Mouse (Mus musculus): ENCODE measurements around the gene Plxnc1.

Gene Plxnc1

DNA sequence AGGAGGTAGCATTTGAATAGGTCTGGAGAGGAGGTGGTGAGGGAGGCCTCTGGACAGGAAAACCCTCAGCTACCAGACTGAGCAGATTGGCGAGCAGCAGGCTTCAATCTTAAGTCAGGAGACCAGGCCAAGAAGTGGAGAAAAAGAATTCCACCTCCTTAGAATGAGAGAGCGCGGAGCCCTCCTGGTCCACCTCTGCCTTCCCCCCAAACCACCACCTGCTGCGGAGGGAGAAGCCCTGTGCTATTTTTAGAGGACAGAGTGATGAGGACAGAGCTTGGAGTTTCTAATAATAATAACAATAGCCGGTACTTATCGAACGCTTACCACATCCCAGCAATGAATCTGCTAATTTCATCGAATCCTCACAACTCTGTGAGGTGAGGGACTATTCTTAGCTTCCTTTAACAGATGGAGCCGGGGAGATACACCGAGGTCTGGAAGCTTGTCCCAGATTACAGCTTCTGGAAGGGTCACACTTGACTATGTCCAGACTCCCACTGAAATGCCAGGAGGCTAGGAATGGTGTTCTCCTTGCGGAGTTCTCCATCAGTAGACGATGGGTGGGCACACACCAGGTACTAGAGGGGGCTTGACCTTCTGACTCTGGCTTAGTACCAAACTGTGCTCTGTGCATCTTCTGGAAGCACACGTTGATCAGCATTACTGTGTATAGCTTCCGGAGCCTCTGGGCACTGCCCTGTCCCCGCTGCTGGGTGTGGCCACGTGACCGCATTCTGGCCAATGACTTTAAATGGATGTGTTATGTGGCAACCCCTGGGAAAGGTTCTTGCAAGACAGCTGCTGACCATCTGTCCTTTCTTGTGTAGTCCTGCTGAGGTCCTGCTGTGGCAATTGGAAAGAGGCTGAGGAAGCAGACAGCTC lies 125.6 kb downstream of the Plxnc1 start:
- peak; percentile 25 for DNase-seq

DNA sequence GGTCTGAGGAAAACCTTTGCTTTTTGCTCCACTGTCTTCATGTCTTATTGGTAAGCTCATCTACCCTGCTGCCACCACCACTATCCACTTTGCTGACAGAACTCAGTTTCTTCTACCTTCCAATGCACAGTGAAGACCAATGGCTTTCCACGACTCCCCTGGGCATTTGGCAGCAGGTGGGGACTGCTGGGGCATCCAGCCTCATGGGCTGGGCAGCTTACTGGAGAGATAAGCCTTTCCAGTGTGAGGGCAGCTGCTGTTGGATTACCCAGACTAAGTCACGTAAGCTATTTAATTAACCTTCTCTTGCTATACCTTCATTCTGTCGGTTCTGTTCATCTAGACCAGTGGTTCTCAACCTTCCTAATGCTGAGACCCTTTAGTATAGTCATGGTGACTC lies 126.5 kb downstream of the Plxnc1 start:
- DNase-seq: no peak

DNA sequence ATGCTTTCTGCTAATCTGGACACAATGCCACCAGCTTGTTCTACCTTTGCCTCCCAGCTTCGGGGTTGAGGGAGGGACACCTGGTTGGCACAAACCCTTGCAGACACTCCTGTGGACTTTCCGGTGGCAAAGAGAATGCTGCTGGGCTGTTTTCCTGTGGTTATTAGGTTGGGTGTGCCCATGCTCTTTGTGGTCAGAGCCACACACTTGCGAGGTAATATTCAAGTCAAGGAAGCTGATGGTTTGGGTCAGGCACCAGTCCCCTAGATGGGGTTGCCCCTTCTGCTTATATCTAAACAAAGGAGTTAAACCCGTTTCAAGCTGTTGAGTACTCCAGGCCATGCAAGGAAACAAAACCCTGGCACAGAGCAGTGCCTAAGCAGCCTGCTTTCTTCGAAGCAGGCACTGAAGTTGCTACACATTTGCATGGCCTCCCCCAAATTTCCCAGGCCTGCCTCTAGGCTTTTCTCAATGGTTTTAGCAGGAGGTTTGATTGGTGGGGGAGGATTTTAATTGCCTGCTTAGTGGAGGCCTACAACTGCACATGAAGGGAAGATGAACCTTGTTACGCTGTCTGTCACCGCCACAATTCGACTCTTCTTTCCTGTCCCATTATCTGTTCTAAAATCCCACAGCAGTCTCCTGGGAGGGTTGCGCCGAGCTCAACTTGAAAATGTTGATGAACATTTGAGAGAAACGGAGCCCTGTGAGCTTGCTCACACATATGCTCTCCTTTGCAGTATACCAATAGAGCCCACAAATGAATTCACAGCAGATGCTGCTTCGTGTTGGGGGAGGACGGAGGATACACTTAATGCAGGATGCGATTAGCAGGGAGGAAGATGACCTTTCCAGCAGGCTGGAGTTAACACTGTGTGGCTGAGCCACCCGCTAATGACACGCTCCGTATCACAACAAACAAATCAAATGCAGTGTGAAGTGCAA lies 132.5 kb downstream of the Plxnc1 start:
- DNase-seq: no peak

DNA sequence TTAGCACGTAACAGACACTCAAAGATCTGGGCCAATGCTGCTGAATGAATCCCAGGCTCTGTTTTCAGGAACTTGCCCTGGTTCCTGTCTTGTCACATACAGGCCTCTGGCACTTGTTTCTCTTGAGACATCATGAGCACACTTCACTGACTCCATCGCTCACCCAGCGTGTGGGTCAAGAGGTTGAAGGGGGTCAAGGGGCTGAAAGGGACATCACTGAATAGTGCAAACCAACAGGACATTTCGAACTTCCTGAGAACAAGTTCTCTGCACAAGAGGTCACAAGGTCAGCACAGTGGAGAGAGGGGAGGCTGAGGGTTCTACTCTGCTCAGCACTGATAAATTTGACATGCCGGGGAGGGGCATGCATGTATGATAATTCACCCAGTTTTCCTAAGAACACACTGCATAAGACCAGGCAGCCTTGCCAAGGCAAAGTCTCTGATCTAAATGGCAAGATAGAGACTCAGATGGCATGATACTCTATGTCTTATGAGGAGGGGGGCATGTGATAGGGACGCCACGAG lies 134.6 kb downstream of the Plxnc1 start:
- no peak for DNase-seq

DNA sequence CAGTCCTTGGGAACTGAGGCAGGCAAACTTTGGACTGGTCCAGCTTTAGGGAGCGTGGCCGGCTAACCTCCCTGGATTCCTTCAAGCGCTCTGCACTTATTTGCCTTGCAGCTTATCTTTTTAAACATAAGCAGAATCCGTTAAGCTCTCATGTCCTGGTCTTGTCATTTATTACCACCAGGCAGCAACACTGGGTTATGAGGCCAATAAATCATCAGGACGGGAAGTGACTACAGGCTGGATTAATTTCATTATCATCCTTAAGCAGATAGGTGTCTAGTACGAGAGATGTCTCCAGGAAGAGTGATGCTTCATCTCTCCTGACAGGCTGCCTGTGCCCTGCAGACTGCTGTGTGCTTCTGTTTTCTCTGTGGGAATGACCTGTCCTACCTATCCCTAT lies 136.4 kb downstream of the Plxnc1 start:
- no peak for DNase-seq

DNA sequence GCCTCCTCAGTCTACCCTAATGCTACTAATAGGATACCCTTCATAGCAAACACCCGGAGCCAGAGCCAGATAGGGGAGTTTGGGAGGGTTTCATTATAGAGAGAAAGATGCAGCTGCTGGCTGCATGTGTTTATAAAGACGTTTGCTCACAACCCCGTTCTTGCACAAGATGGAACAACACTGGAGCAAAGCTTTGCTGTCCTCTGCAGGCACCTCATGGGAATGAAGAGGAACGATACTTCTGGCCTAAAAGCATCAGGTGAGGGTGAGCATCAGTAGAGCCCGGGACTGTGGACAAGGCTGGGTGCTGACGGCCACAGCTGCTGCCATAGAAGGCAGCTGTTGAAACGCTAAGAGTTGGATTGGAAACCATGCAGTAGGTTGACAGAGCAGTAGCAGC lies 137.3 kb downstream of the Plxnc1 start:
- no peak for DNase-seq

DNA sequence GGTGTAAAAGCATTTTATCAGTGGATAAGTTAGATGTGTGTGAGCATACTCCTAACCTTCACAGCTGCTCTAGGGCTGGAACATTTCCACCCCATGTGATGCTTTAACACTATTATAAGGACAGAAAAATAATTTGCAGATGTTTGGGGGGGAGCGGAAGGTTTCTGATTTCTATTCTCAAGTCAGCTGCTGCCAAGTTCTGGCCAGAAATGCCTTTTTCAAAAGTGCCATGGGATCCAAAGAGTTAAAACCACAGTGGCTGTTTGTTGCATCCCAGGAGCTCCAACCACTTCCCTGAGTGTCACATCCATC lies 139.8 kb downstream of the Plxnc1 start:
- DNase-seq: no peak

DNA sequence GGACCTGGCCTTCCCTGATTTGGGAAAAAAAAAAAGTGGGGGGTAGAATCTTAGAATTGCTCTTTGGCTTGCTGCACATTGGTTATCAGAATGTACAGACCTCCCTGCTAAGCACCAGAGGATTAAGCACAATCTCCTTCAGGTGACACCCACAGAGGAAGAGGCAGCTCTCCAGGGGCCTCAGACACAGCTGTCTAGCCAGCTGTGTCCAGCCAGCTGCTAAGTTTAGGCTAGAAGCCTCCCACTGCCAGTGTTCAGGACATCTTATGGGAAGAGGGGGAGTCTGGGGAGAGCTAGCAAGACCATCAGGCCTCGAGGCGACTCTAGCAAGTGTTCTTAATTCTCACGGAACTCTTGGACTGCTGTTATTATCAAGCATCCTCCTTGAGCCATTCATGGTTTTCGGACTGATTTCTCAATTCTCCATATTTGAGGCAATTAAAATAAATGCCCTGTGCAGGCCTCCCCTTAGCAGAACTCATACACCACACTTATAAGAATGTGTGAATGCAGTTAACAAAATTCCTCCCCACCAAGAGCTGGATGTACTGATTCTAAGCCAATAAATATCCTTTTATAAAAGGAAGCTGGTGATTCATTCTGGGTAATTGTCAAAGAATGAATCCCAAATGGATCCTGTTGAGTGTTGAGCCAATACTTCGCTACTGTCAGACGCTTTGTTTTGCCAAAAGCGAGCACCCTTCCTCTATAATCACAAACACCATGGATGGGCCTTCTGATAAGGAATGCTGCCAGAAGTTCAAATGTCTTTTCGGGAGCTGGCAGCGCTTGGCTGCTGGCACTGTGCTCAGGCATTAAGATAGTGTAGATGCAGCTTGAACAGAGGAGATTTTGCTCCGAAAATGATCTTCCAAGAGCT lies 140.4 kb downstream of the Plxnc1 start:
- DNase-seq: peak; percentile 31

DNA sequence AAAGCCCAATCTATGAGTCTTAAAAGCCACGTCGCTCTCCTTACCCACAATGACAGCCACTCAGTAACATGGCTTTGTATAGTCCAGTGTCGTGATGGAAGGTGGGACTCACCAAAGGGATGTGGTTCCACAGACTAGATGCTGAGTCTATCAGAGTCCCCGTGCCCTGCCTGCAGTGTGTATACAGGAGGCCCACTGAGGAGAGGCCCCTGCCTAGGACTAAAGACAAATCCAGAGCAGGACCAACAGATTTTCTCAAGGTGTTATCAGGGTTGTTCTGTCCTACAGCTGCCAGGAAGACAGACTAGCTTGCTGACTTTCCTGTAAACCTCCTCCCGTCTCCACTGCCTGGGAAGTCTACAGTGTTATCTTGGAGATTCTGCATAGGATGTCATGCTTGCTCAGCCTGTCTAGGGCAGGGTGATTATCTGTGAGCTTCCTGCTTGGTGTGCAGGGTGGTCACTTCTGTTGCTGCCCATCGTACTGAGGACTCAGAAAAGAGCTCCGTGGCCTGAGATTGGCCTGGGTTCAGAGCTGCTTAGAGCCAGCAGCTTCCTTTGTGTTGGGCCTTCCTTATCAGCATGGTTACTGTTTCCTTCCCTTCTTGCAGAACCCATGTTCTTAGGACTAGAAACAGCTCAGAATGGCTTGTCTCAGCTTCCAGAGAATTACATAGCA lies 143.8 kb downstream of the Plxnc1 start:
- no peak for DNase-seq

DNA sequence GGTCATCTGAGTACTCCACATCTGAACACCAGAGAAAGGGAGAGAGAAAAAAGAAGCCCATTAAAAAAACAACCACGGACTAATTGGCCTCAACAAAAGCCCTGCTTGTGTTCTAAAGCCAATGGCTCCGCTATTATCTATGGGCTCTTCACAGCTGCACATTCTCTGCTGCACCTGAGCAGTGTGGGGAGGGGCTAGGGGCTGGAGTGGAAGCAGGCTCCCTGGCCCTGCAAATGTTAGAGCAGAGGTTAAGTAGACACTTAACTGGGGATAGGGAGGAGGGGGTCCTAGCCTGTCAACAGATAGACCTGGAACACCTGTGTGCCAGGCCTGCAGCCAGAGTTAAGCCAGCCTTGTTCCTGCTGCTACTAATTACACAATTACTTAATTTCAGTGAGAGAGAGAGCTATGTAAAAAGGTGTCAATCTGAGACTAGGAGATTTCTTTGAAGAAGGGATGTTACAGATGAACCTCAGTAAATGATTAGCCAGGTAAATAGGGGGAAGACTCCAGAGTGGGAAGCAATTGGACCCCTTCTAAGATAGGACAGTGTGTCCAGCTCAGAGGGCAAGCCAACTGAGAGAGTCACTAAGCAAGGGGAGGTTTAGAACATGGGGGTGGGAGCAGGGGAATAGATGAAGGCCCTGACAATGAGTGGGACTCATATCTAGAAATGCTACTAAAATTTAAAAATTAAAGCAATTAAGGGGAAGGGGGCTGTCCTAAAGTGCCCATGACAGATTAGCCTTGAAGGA lies 145.0 kb downstream of the Plxnc1 start:
- DNase-seq: no peak

DNA sequence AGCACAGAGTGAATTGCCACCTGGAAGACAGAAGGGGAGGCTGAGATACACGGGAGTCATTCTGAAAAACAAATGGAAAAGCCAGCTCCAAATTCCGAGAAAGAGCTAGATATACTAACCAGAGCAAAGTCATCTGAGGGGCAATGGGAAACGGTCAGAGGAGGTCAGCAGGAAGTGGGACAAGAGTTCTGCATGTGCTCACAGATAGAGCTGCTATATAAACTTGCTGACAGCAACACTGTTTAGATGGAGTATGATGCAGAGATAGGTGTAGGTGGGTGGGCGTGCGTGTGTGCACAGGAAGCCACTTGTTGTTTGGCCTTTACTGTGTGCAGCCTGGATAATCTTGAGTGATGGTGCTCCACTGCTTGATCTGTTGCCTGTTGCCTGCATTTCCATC lies 146.5 kb downstream of the Plxnc1 start:
- DNase-seq: no peak

DNA sequence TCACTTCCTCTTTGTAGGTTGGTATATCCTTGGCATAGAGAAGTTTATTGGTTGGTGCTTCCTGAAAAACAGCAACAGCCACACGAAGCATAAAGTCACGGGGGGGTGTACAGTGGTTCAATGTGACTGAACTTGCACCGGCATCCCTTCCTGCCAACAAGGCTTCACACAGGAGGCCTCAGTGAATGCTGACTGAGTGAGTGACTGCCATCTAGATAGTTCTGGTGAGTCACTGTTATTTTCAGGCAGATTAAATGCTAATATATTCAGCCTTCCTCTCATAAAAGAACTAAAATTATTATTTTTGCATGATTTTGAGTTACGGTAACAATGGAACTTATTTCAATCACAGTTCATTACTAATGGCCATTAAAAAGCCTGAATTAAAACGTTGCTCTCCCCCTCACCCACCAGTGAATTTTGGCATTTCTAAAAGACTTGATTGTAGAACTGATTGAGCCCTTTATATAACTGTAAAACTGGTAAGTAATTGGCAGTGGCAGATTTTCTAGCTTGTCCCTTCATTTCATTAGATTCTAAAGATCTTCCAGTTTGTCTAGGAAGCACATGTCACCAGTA lies 149.9 kb downstream of the Plxnc1 start:
- no peak for DNase-seq

DNA sequence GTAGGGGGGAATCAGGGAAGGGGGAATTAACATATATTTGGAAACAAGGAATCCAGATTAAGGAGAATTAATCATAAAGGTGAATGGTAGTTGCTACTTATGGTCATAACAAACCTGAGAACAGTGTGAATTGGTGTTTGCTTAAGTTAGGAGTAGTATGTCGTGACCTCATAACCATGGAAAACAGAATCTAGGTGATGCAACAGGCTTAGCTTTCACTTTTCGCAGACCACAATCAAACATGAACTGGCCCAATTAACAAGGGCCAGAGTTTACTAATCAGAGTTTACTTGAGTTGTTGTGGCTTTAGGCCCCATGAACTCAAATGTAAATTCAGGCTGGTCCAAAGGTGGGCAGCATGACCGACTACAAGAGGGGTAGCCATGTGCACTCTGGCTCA lies 150.7 kb downstream of the Plxnc1 start:
- DNase-seq: no peak

DNA sequence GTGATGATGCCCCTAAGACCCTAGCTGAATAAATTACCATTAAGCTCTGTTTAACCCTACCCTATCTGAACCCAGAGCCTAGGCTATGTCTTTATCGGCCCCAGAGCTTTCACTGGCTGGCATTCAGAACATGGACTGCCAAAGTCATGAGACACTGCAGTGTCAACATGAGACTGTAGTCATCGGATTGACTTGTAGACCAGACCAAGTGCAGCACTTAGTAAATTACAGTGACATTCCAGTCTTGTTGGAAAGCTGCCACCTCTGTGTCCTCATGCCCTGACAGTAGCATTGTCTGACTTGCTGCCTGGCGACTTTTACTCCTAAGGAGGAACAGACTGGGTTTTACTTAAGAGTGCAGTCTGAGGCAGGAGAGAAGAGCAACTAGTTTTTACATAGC lies 155.4 kb downstream of the Plxnc1 start:
- peak; percentile 71 for DNase-seq

DNA sequence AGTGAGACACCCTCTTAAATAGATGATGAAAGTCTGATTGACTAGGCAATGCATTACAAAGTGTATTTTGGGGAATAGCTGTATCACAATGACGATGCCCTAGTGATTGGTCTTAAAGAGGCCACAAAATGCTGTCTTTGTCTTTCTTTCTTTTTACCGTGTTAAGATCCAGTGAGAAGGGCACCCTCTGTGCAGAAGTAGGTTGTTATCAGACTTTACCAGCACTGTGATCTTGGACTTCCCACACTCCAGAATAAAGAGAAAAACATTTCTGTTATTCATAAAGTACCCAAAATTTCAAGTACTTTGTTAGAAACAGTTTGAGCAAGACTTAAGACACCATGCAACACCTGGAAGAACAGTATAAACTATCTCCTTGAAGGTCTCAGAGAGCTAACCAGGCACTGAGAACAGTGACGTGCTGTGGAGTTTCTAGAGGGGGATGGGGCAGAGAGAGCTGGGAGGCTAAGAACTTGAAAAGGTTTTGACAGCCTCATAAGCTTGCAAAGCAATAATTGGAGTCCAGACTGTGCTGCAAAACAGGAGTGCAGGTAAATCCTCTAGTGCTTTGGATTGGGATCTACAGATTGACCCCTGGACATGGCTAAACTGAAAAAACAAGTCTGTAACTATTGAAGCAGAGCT lies 163.9 kb downstream of the Plxnc1 start:
- DNase-seq: no peak

DNA sequence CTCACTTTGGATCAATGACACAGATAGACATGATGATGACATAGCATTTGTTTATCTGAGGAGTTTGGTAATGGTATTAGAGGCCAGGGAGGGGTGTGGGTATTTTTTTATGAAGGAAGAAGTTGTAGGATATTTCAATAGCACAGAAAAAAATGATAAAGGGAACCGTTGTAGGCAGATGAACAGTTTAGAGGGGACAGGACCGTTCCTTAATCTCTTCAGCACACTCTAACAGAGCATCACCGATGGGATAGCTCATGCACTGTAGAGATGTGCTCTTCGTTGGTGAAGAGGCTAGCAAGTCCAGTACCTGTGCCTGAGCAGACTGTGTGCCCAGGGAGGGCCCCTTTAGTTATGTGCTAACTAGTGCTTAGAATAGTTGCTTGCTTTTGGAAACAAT lies 165.3 kb downstream of the Plxnc1 start:
- no peak for DNase-seq

DNA sequence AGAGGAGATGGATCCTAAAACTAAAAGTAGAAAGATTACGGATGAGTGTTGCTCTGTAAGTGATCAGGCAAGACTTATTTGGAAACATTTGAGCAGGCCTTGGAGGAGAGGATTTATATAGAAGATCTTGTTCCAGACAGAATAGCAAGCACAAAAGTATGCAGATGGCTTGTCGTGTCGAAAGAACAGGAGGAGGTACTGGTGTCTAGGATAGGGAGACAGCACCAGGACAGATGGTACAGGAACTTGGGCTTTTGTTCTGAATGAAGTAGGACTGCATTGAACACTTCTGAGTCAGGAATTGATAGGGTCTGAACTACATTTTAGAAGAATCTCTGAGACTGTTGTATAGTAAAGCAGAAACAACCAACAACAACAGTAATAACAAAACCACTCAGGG lies 167.1 kb downstream of the Plxnc1 start:
- DNase-seq: no peak

DNA sequence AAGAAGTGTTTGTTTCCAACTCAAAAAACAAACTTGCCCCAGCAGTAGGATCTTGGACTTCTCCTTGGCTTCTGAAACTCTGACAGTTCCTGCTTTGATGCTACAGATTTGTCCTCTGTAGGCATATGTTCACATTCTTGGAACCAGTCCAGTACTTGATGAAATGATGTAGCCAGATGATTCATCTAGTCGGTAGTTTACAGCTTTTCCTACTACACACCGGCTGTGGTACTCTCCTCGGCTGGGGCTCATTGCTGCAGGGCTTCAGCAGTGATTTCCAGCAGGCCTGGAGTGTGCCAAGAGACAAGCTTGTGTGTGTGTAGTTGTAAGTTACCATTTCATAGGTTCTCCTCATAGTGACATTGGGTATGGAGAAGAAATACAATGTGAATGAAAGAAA lies 173.1 kb downstream of the Plxnc1 start:
- no peak for DNase-seq

DNA sequence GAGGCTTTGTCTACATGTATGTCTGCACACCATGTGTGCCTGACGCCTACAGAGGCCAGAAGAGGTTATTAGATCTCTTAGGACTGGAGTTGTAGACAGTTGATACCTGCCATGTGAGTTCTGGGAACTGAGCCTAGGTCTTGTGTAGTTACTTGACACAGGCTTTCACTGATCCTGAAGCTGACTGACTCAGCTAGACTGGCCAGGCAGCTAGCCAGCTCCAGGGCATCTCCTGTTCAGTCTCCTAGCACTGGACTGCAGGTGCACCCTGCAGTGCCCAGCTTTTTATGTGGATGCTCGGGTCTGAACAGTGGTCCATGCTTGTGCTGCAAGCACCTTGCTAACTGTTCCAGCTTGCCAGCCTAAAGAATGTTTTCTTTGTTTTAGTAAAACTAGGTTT lies 197.6 kb downstream of the Plxnc1 start:
- no peak for DNase-seq

DNA sequence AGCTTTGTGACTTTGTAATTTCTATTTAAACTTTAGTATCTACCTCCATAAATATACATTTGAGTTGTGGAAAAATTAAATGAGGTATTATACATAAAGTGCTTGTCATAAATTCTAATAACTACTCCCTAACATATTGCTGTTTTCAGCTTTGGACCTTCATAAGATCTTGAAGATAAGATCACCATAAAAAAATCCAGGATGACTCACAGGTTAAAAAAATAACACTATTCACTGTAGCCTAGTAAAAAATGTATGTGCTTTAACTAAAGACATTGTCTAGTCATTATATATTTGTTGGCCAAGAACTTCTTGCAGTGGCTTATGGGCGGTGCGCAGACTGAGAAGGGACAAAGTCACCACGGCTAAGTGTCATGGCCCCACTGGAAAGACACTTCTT lies 203.2 kb downstream of the Plxnc1 start:
- DNase-seq: no peak
